Mouse (Mus musculus) kidney, embryonic 14.5 days (tissue): ENCODE data around the gene Gm9913. TPM values are rescaled to one million over a fixed set of nuclear protein-coding genes. Genes with fewer than 3 reads are reported as not detected.

Source experiments
- ATAC-seq: fragments of 200-750 bp; cut with Nextera tagmentation; 2 replicates; pipeline ENCODE4 v1.8.0; 2017; ENCODE audit warnings: moderate number of reproducible peaks, mild to moderate bottlenecking, moderate TSS enrichment, moderate library complexity; ENCODE audit not compliant: low FRiP score, low TSS enrichment
- H3K27ac ChIP-seq: fragments of 300-500 bp; sonication (generic); 2 replicates; pipeline ENCODE4 v1.5.1; 2014; ENCODE audit warnings: low read depth, mild to moderate bottlenecking, low read length, moderate library complexity, mixed read lengths
- H3K27me3 ChIP-seq: fragments of 300-500 bp; sonication (generic); 2 replicates; pipeline ENCODE4 v1.6.1; 2014; ENCODE audit warnings: mild to moderate bottlenecking, low read length; ENCODE audit not compliant: control insufficient read depth, insufficient read depth
- H3K36me3 ChIP-seq: fragments of 300-500 bp; sonication (generic); 2 replicates; pipeline ENCODE4 v1.6.1; 2014; ENCODE audit warnings: low read length, mixed read lengths; ENCODE audit not compliant: control insufficient read depth, insufficient read depth
- H3K4me1 ChIP-seq: fragments of 300-500 bp; sonication (generic); 2 replicates; pipeline ENCODE4 v1.6.1; 2014; ENCODE audit warnings: low read length, mixed read lengths; ENCODE audit not compliant: control insufficient read depth, insufficient read depth
- H3K4me2 ChIP-seq: fragments of 300-500 bp; sonication (generic); replicated peaks from 2 replicates; pipeline ENCODE4 v1.6.1; 2014; ENCODE audit warnings: low read depth, mild to moderate bottlenecking, low read length
- H3K4me3 ChIP-seq: fragments of 300-500 bp; sonication (generic); 2 replicates; pipeline ENCODE4 v1.5.1; 2014; ENCODE audit warnings: mild to moderate bottlenecking, low read length
- H3K9ac ChIP-seq: fragments of 300-500 bp; sonication (generic); 2 replicates; pipeline ENCODE4 v1.6.1; 2014; ENCODE audit warnings: low read depth, mild to moderate bottlenecking, low read length, moderate library complexity
- H3K9me3 ChIP-seq: fragments of 300-500 bp; sonication (generic); 2 replicates; pipeline ENCODE4 v1.6.1; 2016; ENCODE audit warnings: low read length; ENCODE audit not compliant: control insufficient read depth
- WGBS: fragments of 180-500 bp; shearing (Covaris S2); extraction: QIAGEN DNeasy Blood & Tissue Kit; methylation state at CpG from one replicate; pipeline ENCODE4 v1.1.7; 2014; 5-methylcytosine and 5-hydroxymethylcytosine counted together
- polyA plus RNA-seq: library from polyadenylated mRNA; unstranded; fragments of >200 nt; fragmentation: Nextera tagmentation; extraction: Ambion mirVana; gene quantifications from 2 replicates; pipeline ENCODE4 v1.2.1, GENCODE M21; 2014

The Gm9913 gene
- polyA plus RNA-seq, 1 experiment from 2014 or later = 0.57 TPM

GRCm38 (mm10) chr2:125476231-125476630 is 28.7 kb upstream of the Gm9913 start:
- no peak overlapping the region for H3K27ac ChIP-seq
- no peak overlapping the region for H3K4me3 ChIP-seq
- no peaks in the 10 kb centered on the region for H3K4me1 ChIP-seq
- 78% methylated on average over 3 of the region's 3 CpGs for WGBS
- no peaks in the 10 kb centered on the region for H3K27me3 ChIP-seq
- no peaks in the 10 kb centered on the region; the same call in 1 of the 2 replicates for H3K36me3 ChIP-seq
- no peak overlapping the region for H3K4me2 ChIP-seq
- ATAC-seq = no peak
- H3K9ac ChIP-seq = no peak overlapping the region
- H3K9me3 ChIP-seq = no peaks in the 10 kb centered on the region

GRCm38 (mm10) chr2:125477367-125477766 is 27.5 kb upstream of the Gm9913 start:
- H3K4me1 ChIP-seq = no peaks in the 10 kb centered on the region
- H3K9ac ChIP-seq = no peak overlapping the region
- ATAC-seq = no peak
- no peak overlapping the region for H3K4me3 ChIP-seq
- no peaks in the 10 kb centered on the region for H3K9me3 ChIP-seq
- 52% methylated on average over 3 of the region's 3 CpGs for WGBS
- H3K27me3 ChIP-seq = no peaks in the 10 kb centered on the region
- no peak overlapping the region for H3K27ac ChIP-seq
- H3K36me3 ChIP-seq = no peaks in the 10 kb centered on the region; the same call in 1 of the 2 replicates
- H3K4me2 ChIP-seq = no peak overlapping the region

DNA sequence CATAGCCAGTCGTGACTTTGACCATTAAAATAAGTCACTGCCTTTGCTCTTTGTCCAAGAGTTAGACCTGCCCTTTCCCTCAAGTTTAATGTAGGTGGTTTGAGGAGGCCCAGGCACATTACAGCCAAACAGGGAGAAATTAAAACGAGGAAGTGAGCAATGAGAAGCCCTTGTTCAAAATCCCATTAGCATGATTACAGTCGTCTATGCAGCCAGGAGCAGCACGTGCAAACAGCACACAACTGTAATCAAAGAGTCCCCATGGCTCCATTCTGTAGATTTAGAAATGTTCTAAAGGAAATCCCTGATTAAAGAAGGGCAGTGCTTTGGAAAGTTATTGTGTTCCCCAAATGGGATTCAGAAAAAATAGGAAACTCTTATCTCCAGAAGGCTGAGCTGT is 26.2 kb upstream of the Gm9913 start:
- Histone ChIP-seq H3K27ac (no peak overlapping the region), H3K9ac (no peak overlapping the region), H3K9me3 (no peaks in the 10 kb centered on the region), H3K27me3 (no peaks in the 10 kb centered on the region), H3K4me1 (no peaks in the 10 kb centered on the region), H3K4me2 (no peak overlapping the region), H3K4me3 (no peak overlapping the region), H3K36me3 (no peaks in the 10 kb centered on the region; the same call in 1 of the 2 replicates)
- 63% methylated on average over 4 of the region's 4 CpGs for WGBS
- ATAC-seq = no peak

DNA sequence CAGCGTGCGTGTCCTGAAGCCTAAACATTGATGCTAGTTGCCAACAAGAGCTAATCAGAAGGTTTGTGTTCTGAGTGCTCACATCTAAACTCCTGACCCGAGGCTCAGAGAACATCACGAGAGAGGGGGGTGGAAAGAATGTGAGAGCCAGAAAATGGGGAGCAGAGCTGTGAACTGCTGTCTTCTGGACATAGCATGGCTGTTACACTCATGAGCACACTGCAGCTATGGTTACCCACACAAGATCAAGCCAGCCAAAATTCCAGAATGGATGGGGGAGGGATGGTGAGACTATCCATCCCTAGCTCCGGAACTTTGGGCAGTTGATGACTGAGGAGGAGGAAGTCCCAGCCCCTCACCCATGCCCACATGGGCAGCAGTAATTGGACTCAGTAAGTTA is 24.8 kb upstream of the Gm9913 start:
- no peak overlapping the region for H3K4me3 ChIP-seq
- no peak overlapping the region for H3K4me2 ChIP-seq
- 74% methylated on average over 5 of the region's 5 CpGs for WGBS
- no peaks in the 10 kb centered on the region for H3K4me1 ChIP-seq
- H3K27ac ChIP-seq = no peak overlapping the region
- no peaks in the 10 kb centered on the region for H3K27me3 ChIP-seq
- H3K9ac ChIP-seq = no peak overlapping the region
- H3K36me3 ChIP-seq = no peaks in the 10 kb centered on the region; the same call in 1 of the 2 replicates
- no peaks in the 10 kb centered on the region for H3K9me3 ChIP-seq
- peak; percentile 57; the same call in 1 of the 2 replicates for ATAC-seq

- Histone ChIP-seq H3K4me2 (no peak overlapping the region), H3K9ac (no peak overlapping the region), H3K4me1 (no peaks in the 10 kb centered on the region), H3K27ac (no peak overlapping the region), H3K4me3 (no peak overlapping the region), H3K9me3 (no peaks in the 10 kb centered on the region), H3K27me3 (no peaks in the 10 kb centered on the region), H3K36me3 (no peaks in the 10 kb centered on the region; the same call in 1 of the 2 replicates)
- WGBS = 88% methylated on average over 4 of the region's 4 CpGs
- ATAC-seq = no peak
Measured at GRCm38 (mm10) chr2:125481116-125481515, 23.8 kb upstream of the Gm9913 start.

GRCm38 (mm10) chr2:125481531-125482317 is 23.2 kb upstream of the Gm9913 start:
- no peak for ATAC-seq
- H3K27me3 ChIP-seq = no peaks in the 10 kb centered on the region
- no peaks in the 10 kb centered on the region for H3K9me3 ChIP-seq
- no peak overlapping the region for H3K27ac ChIP-seq
- H3K4me2 ChIP-seq = no peak overlapping the region
- H3K4me3 ChIP-seq = no peak overlapping the region
- no peak overlapping the region for H3K9ac ChIP-seq
- no peaks in the 10 kb centered on the region for H3K4me1 ChIP-seq
- WGBS = 94% methylated on average over 9 of the region's 9 CpGs
- H3K36me3 ChIP-seq = no peaks in the 10 kb centered on the region

DNA sequence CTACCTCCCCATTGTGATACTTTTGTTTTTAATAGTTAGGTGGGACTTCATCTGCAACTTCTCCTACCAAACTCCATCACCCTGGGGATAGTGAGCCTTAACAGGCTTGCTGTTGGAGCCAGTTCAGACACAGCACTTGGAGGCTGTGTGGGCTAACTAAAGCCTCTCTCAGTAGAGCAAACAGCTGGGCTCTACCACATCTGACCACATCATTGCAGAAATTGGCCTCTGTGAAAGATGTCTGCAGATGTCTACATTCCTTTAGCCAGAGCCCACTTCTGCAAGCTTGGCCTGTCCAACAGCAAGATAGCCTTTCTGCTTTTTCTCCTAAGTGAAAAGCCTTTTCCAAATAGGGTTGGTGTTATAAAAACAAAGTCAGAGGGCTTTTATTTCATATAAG is 20.7 kb upstream of the Gm9913 start:
- Histone ChIP-seq H3K27ac (no peak overlapping the region), H3K9me3 (no peaks in the 10 kb centered on the region), H3K36me3 (no peaks in the 10 kb centered on the region), H3K27me3 (no peaks in the 10 kb centered on the region), H3K9ac (no peak overlapping the region), H3K4me2 (no peak overlapping the region), H3K4me3 (no peak overlapping the region), H3K4me1 (no peaks in the 10 kb centered on the region)
- ATAC-seq = no peak

GRCm38 (mm10) chr2:125484910-125485309 is 20.0 kb upstream of the Gm9913 start:
- Histone ChIP-seq H3K4me2 (no peak overlapping the region), H3K27ac (no peak overlapping the region), H3K9me3 (no peaks in the 10 kb centered on the region), H3K9ac (no peak overlapping the region), H3K4me1 (no peaks in the 10 kb centered on the region), H3K36me3 (no peaks in the 10 kb centered on the region), H3K4me3 (no peak overlapping the region), H3K27me3 (no peaks in the 10 kb centered on the region)
- ATAC-seq = no peak
- WGBS = 60% methylated on average over 9 of the region's 9 CpGs

- no peaks in the 10 kb centered on the region for H3K9me3 ChIP-seq
- no peak overlapping the region for H3K9ac ChIP-seq
- H3K27ac ChIP-seq = no peak overlapping the region
- 86% methylated on average over 1 of the region's 1 CpGs for WGBS
- H3K27me3 ChIP-seq = no peaks in the 10 kb centered on the region
- no peak overlapping the region for H3K4me2 ChIP-seq
- H3K4me3 ChIP-seq = no peak overlapping the region
- H3K4me1 ChIP-seq = no peaks in the 10 kb centered on the region
- H3K36me3 ChIP-seq = no peaks in the 10 kb centered on the region
- ATAC-seq = no peak
Measured at GRCm38 (mm10) chr2:125489979-125490378, 14.9 kb upstream of the Gm9913 start.
